Mouse (Mus musculus) heart, embryonic 10.5 days (tissue): ENCODE data around the gene Prm2. TPM values are rescaled to one million over a fixed set of nuclear protein-coding genes. Genes with fewer than 3 reads are reported as not detected.

ENCODE experiments used
- DNase-seq: peaks from one replicate; pipeline ENCODE4 v3.0.0-alpha.2; 2017; ENCODE audit warnings: low spot score
- H3K27ac ChIP-seq: fragments of 300-500 bp; sonication (generic); 2 replicates; pipeline ENCODE4 v1.5.1; 2016; ENCODE audit warnings: mild to moderate bottlenecking
- H3K27me3 ChIP-seq: fragments of 300-500 bp; sonication (generic); 2 replicates; pipeline ENCODE4 v1.6.1; 2016; ENCODE audit warnings: mild to moderate bottlenecking; ENCODE audit not compliant: poor library complexity, insufficient read depth, severe bottlenecking
- H3K36me3 ChIP-seq: fragments of 300-500 bp; sonication (generic); 2 replicates; pipeline ENCODE4 v1.6.1; 2016; ENCODE audit warnings: mild to moderate bottlenecking, moderate library complexity
- H3K4me1 ChIP-seq: fragments of 300-500 bp; sonication (generic); 2 replicates; pipeline ENCODE4 v1.6.1; 2016; ENCODE audit warnings: mild to moderate bottlenecking
- H3K4me3 ChIP-seq: fragments of 300-500 bp; sonication (generic); 2 replicates; pipeline ENCODE4 v1.5.1; 2016; ENCODE audit warnings: mild to moderate bottlenecking, moderate library complexity
- H3K9me3 ChIP-seq: fragments of 300-500 bp; sonication (generic); 2 replicates; pipeline ENCODE4 v1.6.1; 2016; ENCODE audit warnings: mild to moderate bottlenecking, moderate library complexity
- WGBS: fragments of 180-500 bp; shearing (Covaris S2); methylation state at CpG from one replicate; pipeline ENCODE4 v1.1.7; 2016; 5-methylcytosine and 5-hydroxymethylcytosine counted together
- polyA plus RNA-seq: library from polyadenylated mRNA; unstranded; fragments of >200 nt; fragmentation: Nextera tagmentation; extraction: Ambion mirVana; gene quantifications from 2 replicates; pipeline ENCODE4 v1.2.1, GENCODE M21; 2016

The Prm2 gene
- polyA plus RNA-seq, 1 experiment from 2014 or later, result not detected

- peaks cover 10% of the 10 kb centered on the region for H3K4me1 ChIP-seq
- H3K27ac ChIP-seq, result no peak overlapping the region
- peaks cover 38% of the 10 kb centered on the region for H3K27me3 ChIP-seq
- H3K36me3 ChIP-seq, result no peaks in the 10 kb centered on the region
- no peak for DNase-seq
- no peaks in the 10 kb centered on the region for H3K9me3 ChIP-seq
- WGBS, result 66% methylated on average over 2 of the region's 2 CpGs
- H3K4me3 ChIP-seq, result no peak overlapping the region
These were observed 31.6 kb downstream of the Prm2 start for GRCm38 (mm10) chr16:10764323-10764722.

- H3K4me1 ChIP-seq, result peaks cover 8% of the 10 kb centered on the region
- WGBS, result 54% methylated on average over 6 of the region's 6 CpGs
- no peak overlapping the region for H3K4me3 ChIP-seq
- peaks cover 32% of the 10 kb centered on the region for H3K27me3 ChIP-seq
- no peak for DNase-seq
- H3K27ac ChIP-seq, result no peak overlapping the region
- H3K36me3 ChIP-seq, result no peaks in the 10 kb centered on the region
- no peaks in the 10 kb centered on the region for H3K9me3 ChIP-seq
These were observed 32.2 kb downstream of the Prm2 start for GRCm38 (mm10) chr16:10763540-10764264.

GRCm38 (mm10) chr16:10762569-10763180, 33.3 kb downstream of the Prm2 start:
- peaks cover 33% of the 10 kb centered on the region; the same call in 1 of the 2 replicates for H3K27me3 ChIP-seq
- peaks cover 8% of the 10 kb centered on the region for H3K4me1 ChIP-seq
- WGBS, result 64% methylated on average over 5 of the region's 5 CpGs
- no peaks in the 10 kb centered on the region for H3K36me3 ChIP-seq
- no peak overlapping the region for H3K27ac ChIP-seq
- H3K9me3 ChIP-seq, result no peaks in the 10 kb centered on the region
- no peak for DNase-seq
- H3K4me3 ChIP-seq, result no peak overlapping the region

- Histone ChIP-seq H3K27ac (peak overlapping the region; percentile 24; the same call in 1 of the 2 replicates), H3K9me3 (no peaks in the 10 kb centered on the region), H3K27me3 (peaks cover 36% of the 10 kb centered on the region), H3K4me3 (no peak overlapping the region), H3K36me3 (no peaks in the 10 kb centered on the region), H3K4me1 (peaks cover 8% of the 10 kb centered on the region)
- no peak for DNase-seq
- 48% methylated on average over 8 of the region's 8 CpGs for WGBS
These were observed 34.8 kb downstream of the Prm2 start for GRCm38 (mm10) chr16:10761182-10761581.

GRCm38 (mm10) chr16:10756168-10756567, 39.8 kb downstream of the Prm2 start:
- H3K36me3 ChIP-seq, result no peaks in the 10 kb centered on the region
- H3K4me1 ChIP-seq, result peaks cover 8% of the 10 kb centered on the region
- DNase-seq, result no peak
- H3K9me3 ChIP-seq, result no peaks in the 10 kb centered on the region
- H3K27me3 ChIP-seq, result peaks cover 30% of the 10 kb centered on the region
- H3K4me3 ChIP-seq, result no peak overlapping the region
- 75% methylated on average over 5 of the region's 6 CpGs for WGBS
- no peak overlapping the region for H3K27ac ChIP-seq

- WGBS, result 83% methylated on average over 3 of the region's 3 CpGs
These were observed 41.2 kb downstream of the Prm2 start for GRCm38 (mm10) chr16:10754521-10755296.

GRCm38 (mm10) chr16:10749824-10750223, 46.1 kb downstream of the Prm2 start:
- DNase-seq, result no peak
- Histone ChIP-seq H3K9me3 (no peaks in the 10 kb centered on the region), H3K4me3 (no peak overlapping the region), H3K27ac (peak overlapping the region; percentile 43; the same call in 1 of the 2 replicates), H3K27me3 (peaks cover 20% of the 10 kb centered on the region), H3K4me1 (peaks cover 15% of the 10 kb centered on the region), H3K36me3 (no peaks in the 10 kb centered on the region)
- 39% methylated on average over 7 of the region's 7 CpGs for WGBS

More at GRCm38 (mm10) chr16:10754521-10755296, 41.2 kb downstream of the Prm2 start:
- peaks cover 10% of the 10 kb centered on the region for H3K4me1 ChIP-seq
- H3K27ac ChIP-seq, result no peak overlapping the region
- no peak overlapping the region for H3K4me3 ChIP-seq
- no peaks in the 10 kb centered on the region for H3K36me3 ChIP-seq
- H3K27me3 ChIP-seq, result peaks cover 30% of the 10 kb centered on the region
- DNase-seq, result no peak
- H3K9me3 ChIP-seq, result no peaks in the 10 kb centered on the region

- DNase-seq, result no peak
- 37% methylated on average over 7 of the region's 7 CpGs for WGBS
- Histone ChIP-seq H3K4me1 (peaks cover 15% of the 10 kb centered on the region), H3K36me3 (no peaks in the 10 kb centered on the region), H3K27me3 (peaks cover 19% of the 10 kb centered on the region), H3K4me3 (no peak overlapping the region), H3K9me3 (no peaks in the 10 kb centered on the region), H3K27ac (peak overlapping the region; percentile 43)
These were observed 46.7 kb downstream of the Prm2 start for GRCm38 (mm10) chr16:10749226-10749625.

Other genes with a start within 250 kb of the Prm2 start
- gene Socs1, start 10.6 kb downstream of the Prm2 start, polyA plus RNA-seq, result 3.7 and 4.1 TPM in 2 replicates
- gene Tnp2, start 7.5 kb downstream of the Prm2 start, polyA plus RNA-seq, result not detected in 2 replicates
- gene Prm3, start 5.2 kb downstream of the Prm2 start, polyA plus RNA-seq, result not detected in 2 replicates
- gene Prm1, start 9.7 kb upstream of the Prm2 start, polyA plus RNA-seq, result 0.36 TPM in 1 of 2 replicates, not detected in the other
- gene Gm11172, start 16.8 kb upstream of the Prm2 start, polyA plus RNA-seq, result not detected in 2 replicates
- 3.7 and 4.1 TPM in 2 replicates for gene Rmi2, start 38.9 kb upstream of the Prm2 start, polyA plus RNA-seq